Mouse (Mus musculus) thymus, adult 2 months (tissue): Measurements from ENCODE around the gene 2510009E07Rik. TPM values are rescaled to one million over a fixed set of nuclear protein-coding genes. Genes with fewer than 3 reads are reported as not detected.
"Not testable (repeated sequence)": the region's sequence is repeated elsewhere in the genome, so short reads cannot be mapped to it uniquely, and the experiment has no call there.

Source experiments
- DNase-seq: peaks from one replicate; pipeline ENCODE4 v3.0.0; 2021
- H3K27ac ChIP-seq: fragments of 200-500 bp; 2 replicates; pipeline ENCODE4 v1.5.1; 2012; ENCODE audit warnings: low read length, control low read depth; ENCODE audit not compliant: control insufficient read depth, insufficient read depth
- H3K27me3 ChIP-seq: fragments of 200-500 bp; 2 replicates; pipeline ENCODE4 v1.6.1; 2012; ENCODE audit warnings: mild to moderate bottlenecking, low read length, moderate library complexity, mixed read lengths; ENCODE audit not compliant: control insufficient read depth, insufficient read depth
- H3K36me3 ChIP-seq: fragments of 200-500 bp; 2 replicates; pipeline ENCODE4 v1.6.1; 2012; ENCODE audit warnings: mild to moderate bottlenecking, low read length, moderate library complexity; ENCODE audit not compliant: control insufficient read depth, insufficient read depth
- H3K4me1 ChIP-seq: fragments of 200-500 bp; replicated peaks from 2 replicates; pipeline ENCODE4 v1.6.1; 2012; ENCODE audit warnings: low read length; ENCODE audit not compliant: control insufficient read depth, insufficient read depth
- H3K4me3 ChIP-seq: fragments of 200-500 bp; 2 replicates; pipeline ENCODE4 v1.5.1; 2012; ENCODE audit warnings: mild to moderate bottlenecking, low read length, control low read depth, moderate library complexity; ENCODE audit not compliant: control insufficient read depth, insufficient read depth
- CTCF ChIP-seq: fragments of 200-500 bp; IDR thresholded peaks from 2 replicates; pipeline ENCODE4 v1.5.1; 2012; ENCODE audit warnings: mild to moderate bottlenecking, control low read depth, low read length, moderate library complexity, borderline replicate concordance; ENCODE audit not compliant: control insufficient read depth, poor library complexity, insufficient read depth; ENCODE audit errors: extremely low read depth
- POLR2A ChIP-seq: fragments of 200-500 bp; IDR thresholded peaks from 2 replicates; pipeline ENCODE4 v1.6.1; 2012; ENCODE audit warnings: mild to moderate bottlenecking, low read length, control low read depth, moderate library complexity; ENCODE audit not compliant: control insufficient read depth, poor library complexity, insufficient read depth; ENCODE audit errors: extremely low read depth
- WGBS: fragments of 180-500 bp; shearing (Covaris S2); methylation state at CpG from one replicate; pipeline ENCODE4 v1.1.7; 2018; 5-methylcytosine and 5-hydroxymethylcytosine counted together
- polyA plus RNA-seq: library from polyadenylated mRNA; depleted of rRNA; stranded (reverse); fragments of >200 nt; gene quantifications from 2 replicates; pipeline ENCODE4 v1.2.3, GENCODE M21; 2012

Gene 2510009E07Rik
- polyA plus RNA-seq, 1 experiment: 12.4 TPM

GRCm38 (mm10) chr16:21689141-21689540 lies 5.3 kb downstream of the 2510009E07Rik start:
- 7% methylated on average over 5 of the region's 5 CpGs for WGBS
- Histone ChIP-seq H3K4me1 (peaks cover 14% of the 10 kb centered on the region), H3K27me3 (no peaks in the 10 kb centered on the region), H3K27ac (no peak overlapping the region), H3K36me3 (no peaks in the 10 kb centered on the region), H3K4me3 (no peak overlapping the region)
- peak; percentile 56 for DNase-seq
- TF ChIP-seq CTCF: no peak
- no peak for TF ChIP-seq POLR2A

DNA sequence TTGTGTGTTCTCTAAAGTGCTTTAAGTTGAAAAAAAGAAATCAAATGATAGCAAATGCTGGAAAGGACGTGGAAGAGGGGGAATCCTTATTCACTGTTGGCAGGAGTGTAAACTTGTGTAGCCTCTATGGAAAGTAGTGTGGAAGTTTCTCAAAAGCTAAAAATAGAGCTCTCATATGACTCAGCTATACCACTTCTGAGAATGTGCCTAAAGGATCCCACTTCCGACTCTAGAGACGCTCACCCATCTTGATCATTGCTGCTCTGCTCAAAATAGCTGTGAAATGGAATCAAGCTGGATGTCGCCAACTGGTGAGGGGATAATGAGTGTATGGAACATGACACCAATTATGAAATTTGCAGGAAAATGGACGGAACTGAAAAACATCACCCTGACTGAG lies 7.1 kb downstream of the 2510009E07Rik start:
- H3K27ac ChIP-seq: no peak overlapping the region
- no peak for DNase-seq
- 95% methylated on average over 5 of the region's 5 CpGs for WGBS

GRCm38 (mm10) chr16:21676791-21677190 lies 17.7 kb downstream of the 2510009E07Rik start:
- no peak overlapping the region for H3K4me3 ChIP-seq
- no peaks in the 10 kb centered on the region for H3K27me3 ChIP-seq
- H3K36me3 ChIP-seq: no peaks in the 10 kb centered on the region
- TF ChIP-seq CTCF: no peak
- TF ChIP-seq POLR2A: no peak
- no peak for DNase-seq
- H3K4me1 ChIP-seq: no peaks in the 10 kb centered on the region
- WGBS: 96% methylated on average over 7 of the region's 7 CpGs
- H3K27ac ChIP-seq: no peak overlapping the region

More for the DNA sequence above, 7.1 kb downstream of the 2510009E07Rik start:
- Histone ChIP-seq H3K4me3 (no peak overlapping the region), H3K4me1 (peaks cover 10% of the 10 kb centered on the region), H3K27me3 (no peaks in the 10 kb centered on the region), H3K36me3 (no peaks in the 10 kb centered on the region)
- TF ChIP-seq CTCF (no peak), POLR2A (no peak)

DNA sequence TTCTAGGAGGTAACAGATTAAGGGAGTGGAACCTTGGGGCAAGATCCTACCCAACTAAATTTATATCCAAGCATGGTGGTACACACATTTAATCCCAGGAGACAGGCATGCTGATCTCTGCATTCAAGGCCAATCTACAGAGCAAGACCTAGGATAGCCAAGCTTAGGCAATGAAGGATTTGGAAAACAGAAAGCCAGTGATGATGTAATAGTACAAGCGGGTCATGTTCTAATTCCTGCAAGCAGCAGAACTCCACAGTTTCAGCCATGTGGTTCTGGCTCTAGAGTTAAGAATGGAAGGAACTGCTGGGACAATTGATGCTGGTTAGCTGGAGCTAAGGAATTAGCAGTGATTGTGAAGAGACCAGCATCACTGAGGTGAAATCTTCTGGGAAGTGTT lies 20.8 kb downstream of the 2510009E07Rik start:
- DNase-seq, H3K4me1 ChIP-seq, H3K27me3 ChIP-seq, H3K4me3 ChIP-seq, H3K27ac ChIP-seq, H3K36me3 ChIP-seq: not testable (repeated sequence)
- WGBS: 95% methylated on average over 1 of the region's 1 CpGs

DNA sequence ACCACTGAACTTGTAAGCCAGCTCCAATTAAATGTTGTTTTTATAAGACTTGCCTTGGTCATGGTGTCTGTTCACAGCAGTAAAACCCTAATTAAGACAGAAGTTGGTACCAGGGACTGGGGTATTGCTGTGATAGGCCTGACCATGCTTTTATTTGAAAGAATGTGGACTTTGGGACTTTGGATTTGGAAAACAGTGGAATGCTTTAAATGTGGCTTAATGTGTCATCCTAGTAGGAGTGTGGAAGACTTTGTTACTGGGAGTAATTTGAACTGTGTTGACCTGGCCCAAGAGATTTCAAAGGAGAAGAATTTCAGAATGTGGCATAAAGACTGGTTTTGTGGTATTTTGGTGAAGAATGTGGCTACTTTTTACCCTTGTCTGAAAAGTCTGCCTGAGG lies 21.4 kb downstream of the 2510009E07Rik start:
- H3K4me3 ChIP-seq, H3K27me3 ChIP-seq, DNase-seq, H3K36me3 ChIP-seq, H3K27ac ChIP-seq, H3K4me1 ChIP-seq: not testable (repeated sequence)

DNA sequence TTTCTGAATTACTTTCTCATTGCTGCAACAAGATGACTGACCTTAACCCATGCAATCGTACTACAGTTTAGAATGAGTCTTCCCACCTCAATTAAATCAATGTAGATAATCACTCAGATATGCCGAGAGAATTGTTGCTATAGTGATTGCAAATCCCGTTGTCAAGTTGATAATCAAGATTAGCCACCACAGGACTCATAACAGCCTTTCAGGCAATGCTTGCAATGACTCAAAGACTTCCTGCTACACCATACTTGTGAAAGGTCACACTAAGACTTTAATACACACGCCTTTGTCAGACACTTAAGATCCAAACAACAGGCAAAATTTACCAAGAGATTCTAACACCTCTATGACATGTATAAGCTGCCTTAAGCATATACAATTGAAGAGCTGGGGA lies 22.6 kb downstream of the 2510009E07Rik start:
- Histone ChIP-seq H3K36me3 (no peaks in the 10 kb centered on the region), H3K4me3 (no peak overlapping the region), H3K4me1 (no peaks in the 10 kb centered on the region), H3K27ac (no peak overlapping the region), H3K27me3 (no peaks in the 10 kb centered on the region)
- whole genome bisulfite sequencing: 90% methylated on average over 4 of the region's 4 CpGs
- no peak for DNase-seq
- TF ChIP-seq CTCF (no peak), POLR2A (no peak)

DNA sequence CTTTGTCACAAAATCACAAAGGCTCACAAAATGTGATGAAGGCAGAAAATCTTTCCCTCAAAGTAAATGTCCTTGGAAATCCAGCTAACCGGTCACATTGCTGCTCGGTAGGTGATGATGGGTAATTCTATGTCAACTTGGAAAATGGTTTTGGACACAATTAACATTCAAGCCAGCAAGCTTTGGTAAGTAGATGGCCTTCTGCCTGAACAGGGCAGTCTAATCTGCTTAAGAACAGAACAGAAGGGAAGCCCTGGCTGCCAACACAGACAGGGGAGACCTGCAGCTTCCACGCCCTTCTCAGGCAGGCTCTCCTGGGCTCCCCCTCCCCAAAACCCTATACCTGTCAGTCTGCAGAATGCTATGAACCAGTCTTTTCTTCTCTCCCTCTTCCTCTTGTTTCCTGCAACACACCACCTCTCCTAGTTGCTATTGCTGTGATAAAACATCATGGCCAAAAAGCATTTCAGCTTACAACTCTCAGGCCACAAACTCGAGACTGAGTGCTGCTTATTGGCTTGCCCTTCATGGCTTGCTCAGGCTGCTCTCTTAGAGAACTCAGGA lies 29.0 kb downstream of the 2510009E07Rik start:
- no peak overlapping the region for H3K4me3 ChIP-seq
- no peaks in the 10 kb centered on the region for H3K36me3 ChIP-seq
- TF ChIP-seq POLR2A: no peak
- no peak for TF ChIP-seq CTCF
- no peak overlapping the region for H3K27ac ChIP-seq
- WGBS: 81% methylated on average over 4 of the region's 4 CpGs
- DNase-seq: no peak
- no peaks in the 10 kb centered on the region for H3K27me3 ChIP-seq
- no peaks in the 10 kb centered on the region for H3K4me1 ChIP-seq

DNA sequence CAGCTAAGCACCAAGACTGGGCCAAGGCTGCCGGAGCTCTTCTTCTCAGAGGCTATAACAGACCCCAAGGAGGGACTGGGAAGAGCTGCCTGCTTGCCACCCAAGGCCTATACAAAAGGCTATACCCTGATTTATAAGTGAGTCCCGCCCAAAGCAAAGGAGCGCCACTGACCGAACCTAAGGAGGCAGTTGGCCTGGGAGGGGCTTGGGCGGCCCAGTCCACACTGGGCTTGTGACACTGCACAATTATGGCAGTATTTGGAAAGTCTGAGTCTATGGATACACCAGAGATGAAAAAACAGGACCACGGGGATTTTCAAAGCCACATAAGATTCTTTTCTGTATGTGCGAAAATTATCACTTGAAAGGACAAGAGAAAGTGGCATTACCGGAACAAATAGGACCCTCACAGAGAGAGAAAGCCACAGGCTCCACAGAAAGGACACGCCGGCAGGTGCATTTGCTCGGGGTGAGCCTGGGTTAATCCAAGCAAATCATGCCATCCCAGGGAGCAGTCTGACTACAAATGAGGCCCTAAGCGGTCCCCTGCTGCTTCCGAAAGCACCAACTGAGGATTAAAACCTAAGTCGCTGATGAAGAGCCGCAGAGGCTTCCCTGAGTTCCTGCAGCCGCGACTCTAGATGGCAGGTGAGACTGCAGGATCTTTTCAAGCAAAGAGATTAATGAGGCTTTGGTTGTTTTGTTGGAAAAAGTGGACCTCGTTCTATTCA lies 29.7 kb downstream of the 2510009E07Rik start:
- Histone ChIP-seq H3K27ac (no peak overlapping the region), H3K4me1 (no peaks in the 10 kb centered on the region), H3K4me3 (no peak overlapping the region), H3K27me3 (no peaks in the 10 kb centered on the region), H3K36me3 (no peaks in the 10 kb centered on the region)
- DNase-seq: no peak
- 91% methylated on average over 18 of the region's 18 CpGs for WGBS
- TF ChIP-seq POLR2A (no peak), CTCF (no peak)
